Mouse (Mus musculus) kidney, adult 2 months (tissue): Measurements from ENCODE around the gene Irgm1. TPM values are rescaled to one million over a fixed set of nuclear protein-coding genes. Genes with fewer than 3 reads are reported as not detected.
A peak's percentile ranks its signal among the peaks of the same experiment; 100 is the strongest.

Source experiments
- DNase-seq: peaks from one replicate; pipeline ENCODE4 v3.0.0; 2021
- H3K27ac ChIP-seq: fragments of 200-500 bp; 2 replicates; pipeline ENCODE4 v1.5.1; 2012; ENCODE audit warnings: low read depth, low read length, control low read depth, inconsistent platforms; ENCODE audit not compliant: insufficient read depth
- H3K27me3 ChIP-seq: fragments of 200-500 bp; replicated peaks from 2 replicates; pipeline ENCODE4 v1.6.1; 2012; ENCODE audit warnings: mild to moderate bottlenecking, moderate library complexity, low read length, inconsistent platforms; ENCODE audit not compliant: control insufficient read depth, insufficient read depth
- H3K36me3 ChIP-seq: fragments of 200-500 bp; 2 replicates; pipeline ENCODE4 v1.6.1; 2012; ENCODE audit warnings: mild to moderate bottlenecking, moderate library complexity, low read length, inconsistent platforms; ENCODE audit not compliant: control insufficient read depth, insufficient read depth
- H3K4me1 ChIP-seq: fragments of 200-500 bp; 2 replicates; pipeline ENCODE4 v1.6.1; 2011; ENCODE audit warnings: low read length; ENCODE audit not compliant: control insufficient read depth, insufficient read depth
- H3K4me3 ChIP-seq: fragments of 200-500 bp; 2 replicates; pipeline ENCODE4 v1.5.1; 2011; ENCODE audit warnings: mild to moderate bottlenecking, low read depth, low read length, control low read depth; ENCODE audit not compliant: insufficient read depth
- CTCF ChIP-seq: fragments of 200-500 bp; conservative IDR thresholded peaks from 2 replicates; pipeline ENCODE4 v1.5.1; 2011; ENCODE audit warnings: low read depth, mild to moderate bottlenecking, control low read depth, low read length, moderate library complexity, mixed read lengths; ENCODE audit not compliant: insufficient read depth, insufficient read length
- POLR2A ChIP-seq: fragments of 200-500 bp; IDR thresholded peaks from one replicate; pipeline ENCODE4 v1.6.1; 2011; ENCODE audit warnings: low read depth, low read length, control low read depth
- WGBS: fragments of 180-500 bp; shearing (Covaris S2); methylation state at CpG from one replicate; pipeline ENCODE4 v1.1.7; 2018; 5-methylcytosine and 5-hydroxymethylcytosine counted together
- polyA plus RNA-seq: library from polyadenylated mRNA; depleted of rRNA; stranded (reverse); fragments of >200 nt; gene quantifications from 2 replicates; pipeline ENCODE4 v1.2.3, GENCODE M21; 2012

Gene Irgm1
- polyA plus RNA-seq, 1 experiment, result 28.2 TPM

DNA sequence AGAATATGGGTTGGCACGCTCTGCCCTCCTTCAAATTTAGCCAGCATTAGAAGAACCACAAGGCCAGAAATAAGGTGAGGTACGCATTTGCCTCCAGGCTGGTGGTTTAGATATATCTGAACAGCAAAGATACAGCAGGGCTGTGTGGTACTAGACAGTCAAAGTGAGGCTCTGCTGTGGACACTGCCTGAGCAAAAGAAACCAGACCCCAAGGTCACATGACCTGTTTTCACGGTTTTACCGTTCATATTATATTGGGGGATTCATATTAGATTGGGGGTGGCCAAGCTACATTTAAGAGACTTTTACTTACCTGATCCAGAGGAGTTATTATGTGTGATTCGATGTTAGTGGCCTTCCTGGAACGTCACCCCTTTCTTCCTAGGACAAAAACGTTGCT, 702 bp downstream of the Irgm1 start:
- no peak for TF ChIP-seq POLR2A

GRCm38 (mm10) chr11:48869380-48870110, 1.9 kb downstream of the Irgm1 start:
- Histone ChIP-seq H3K27ac (peak overlapping the region; percentile 3), H3K27me3 (no peaks in the 10 kb centered on the region), H3K4me3 (peak overlapping the region; percentile 60), H3K36me3 (peaks cover 7% of the 10 kb centered on the region), H3K4me1 (peaks cover 19% of the 10 kb centered on the region; the same call in 1 of the 2 replicates)
- TF ChIP-seq POLR2A, result no peak
- TF ChIP-seq CTCF, result no peak
- peak; percentile 61 for DNase-seq
- WGBS, result 15% methylated on average over 7 of the region's 7 CpGs

More for the DNA sequence above, 702 bp downstream of the Irgm1 start:
- Histone ChIP-seq H3K27me3 (no peaks in the 10 kb centered on the region), H3K27ac (peak overlapping the region; percentile 89), H3K4me1 (peaks cover 19% of the 10 kb centered on the region; the same call in 1 of the 2 replicates), H3K4me3 (peak overlapping the region; percentile 92), H3K36me3 (peaks cover 7% of the 10 kb centered on the region)
- no peak for DNase-seq
- WGBS, result 9% methylated on average over 7 of the region's 7 CpGs

- WGBS, result 95% methylated on average over 9 of the region's 9 CpGs
These were observed 5.0 kb downstream of the Irgm1 start for GRCm38 (mm10) chr11:48866481-48866880.

DNA sequence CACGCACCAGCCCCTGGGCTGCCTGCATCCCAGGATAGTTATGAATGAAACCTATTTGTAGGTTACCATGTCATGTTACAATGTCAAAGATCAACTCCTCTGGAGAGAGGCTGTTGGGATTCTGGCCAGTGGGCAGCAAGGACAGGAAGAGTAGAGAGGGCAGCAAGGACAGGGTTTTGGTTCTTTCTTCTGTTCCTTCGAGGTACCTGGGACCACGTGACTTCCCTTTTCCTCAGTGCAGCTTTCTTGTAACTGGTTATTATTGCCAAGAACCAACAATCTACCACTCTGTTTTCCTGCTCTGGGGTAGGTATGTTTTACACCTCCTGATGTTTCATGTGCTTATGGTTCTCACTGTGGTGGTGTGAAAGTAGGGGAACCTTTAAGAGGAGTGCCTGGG, 7.7 kb downstream of the Irgm1 start:
- Histone ChIP-seq H3K4me3 (no peak overlapping the region), H3K4me1 (no peaks in the 10 kb centered on the region), H3K27me3 (no peaks in the 10 kb centered on the region), H3K27ac (no peak overlapping the region), H3K36me3 (peaks cover 7% of the 10 kb centered on the region)
- no peak for TF ChIP-seq CTCF
- TF ChIP-seq POLR2A, result no peak
- 74% methylated on average over 3 of the region's 3 CpGs for WGBS
- no peak for DNase-seq

More at GRCm38 (mm10) chr11:48866481-48866880, 5.0 kb downstream of the Irgm1 start:
- H3K4me3 ChIP-seq, result no peak overlapping the region
- TF ChIP-seq CTCF (no peak), POLR2A (no peak)
- H3K27me3 ChIP-seq, result no peaks in the 10 kb centered on the region
- no peak for DNase-seq
- H3K4me1 ChIP-seq, result no peaks in the 10 kb centered on the region
- H3K36me3 ChIP-seq, result peaks cover 7% of the 10 kb centered on the region
- no peak overlapping the region for H3K27ac ChIP-seq

- H3K27ac ChIP-seq, result no peak overlapping the region
- H3K4me3 ChIP-seq, result no peak overlapping the region
- DNase-seq, result no peak
- no peak for TF ChIP-seq POLR2A
- TF ChIP-seq CTCF, result no peak
- no peaks in the 10 kb centered on the region for H3K4me1 ChIP-seq
- peaks cover 7% of the 10 kb centered on the region for H3K36me3 ChIP-seq
- WGBS, result 79% methylated on average over 1 of the region's 1 CpGs
- no peaks in the 10 kb centered on the region for H3K27me3 ChIP-seq
These were observed 8.6 kb downstream of the Irgm1 start for GRCm38 (mm10) chr11:48862784-48863319.

DNA sequence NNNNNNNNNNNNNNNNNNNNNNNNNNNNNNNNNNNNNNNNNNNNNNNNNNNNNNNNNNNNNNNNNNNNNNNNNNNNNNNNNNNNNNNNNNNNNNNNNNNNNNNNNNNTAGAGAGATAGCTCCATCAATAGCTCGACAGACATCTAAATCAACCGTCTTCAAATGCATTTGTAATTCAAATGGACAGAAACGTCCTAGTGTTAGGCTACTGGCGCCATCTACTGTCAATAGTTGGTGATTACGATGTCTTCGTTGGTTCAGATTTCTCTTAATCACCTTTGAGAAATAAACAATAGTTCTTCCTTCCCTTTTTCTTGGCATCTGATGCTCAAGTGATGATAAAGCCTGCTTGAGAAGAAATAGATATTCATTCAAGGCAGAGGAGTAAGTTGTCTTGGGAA, 12.5 kb downstream of the Irgm1 start:
- H3K4me3 ChIP-seq, result no peak overlapping the region
- H3K36me3 ChIP-seq, result no peaks in the 10 kb centered on the region
- H3K4me1 ChIP-seq, result 0 out of 2 replicates have a peak, but pooled peaks cover 7% of the 10 kb centered on the region
- H3K27ac ChIP-seq, result no peak overlapping the region
- TF ChIP-seq CTCF (peak; percentile 46), POLR2A (no peak)
- no peaks in the 10 kb centered on the region for H3K27me3 ChIP-seq
- DNase-seq, result peak; percentile 74
- WGBS, result under 1% methylated on average over 6 of the region's 6 CpGs

DNA sequence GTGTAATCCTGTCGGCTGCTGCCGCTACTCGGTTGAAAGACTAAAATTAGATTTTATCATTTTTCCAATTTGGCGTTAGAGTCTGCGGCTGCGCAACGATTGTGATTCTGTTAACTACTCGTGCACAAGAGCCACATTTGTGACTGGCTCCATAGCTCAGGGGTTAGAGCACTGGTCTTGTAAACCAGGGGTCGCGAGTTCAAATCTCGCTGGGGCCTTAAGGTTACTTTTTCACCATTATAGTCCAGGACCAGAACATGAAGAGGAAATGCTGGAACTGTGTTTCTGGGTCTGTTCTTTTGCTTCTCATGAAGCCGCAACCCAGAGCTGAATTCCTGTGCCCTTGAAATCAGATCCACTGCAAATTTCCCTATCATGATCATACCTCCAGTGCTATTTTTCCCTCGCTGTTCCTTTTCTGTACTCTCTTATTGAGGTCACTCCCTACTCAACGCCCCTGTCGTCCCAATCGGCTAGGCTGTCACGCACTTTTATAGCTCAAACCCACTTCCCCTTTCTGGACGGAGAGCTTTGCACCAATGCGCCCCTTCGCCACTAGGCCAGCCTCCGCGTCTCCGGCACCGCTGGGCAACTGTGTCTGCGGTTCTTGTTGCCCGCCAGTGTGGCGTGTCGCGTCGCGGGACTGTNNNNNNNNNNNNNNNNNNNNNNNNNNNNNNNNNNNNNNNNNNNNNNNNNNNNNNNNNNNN, 17.9 kb downstream of the Irgm1 start:
- Histone ChIP-seq H3K4me1 (peaks cover 7% of the 10 kb centered on the region; the same call in 1 of the 2 replicates), H3K4me3 (peak overlapping the region; percentile 70), H3K27me3 (no peaks in the 10 kb centered on the region), H3K27ac (peak overlapping the region; percentile 90), H3K36me3 (no peaks in the 10 kb centered on the region)
- TF ChIP-seq CTCF (0 out of 2 replicates have a peak, but pooled peaks have one; percentile 0), POLR2A (peak; percentile 9)
- peak; percentile 94 for DNase-seq
- 6% methylated on average over 31 of the region's 31 CpGs for WGBS
